Mouse (Mus musculus) megakaryocyte-erythroid progenitor cell, adult 5-6 weeks (primary cell): ENCODE measurements around the gene Dop1b. TPM values are rescaled to one million over a fixed set of nuclear protein-coding genes. Genes with fewer than 3 reads are reported as not detected.

ENCODE experiments used
- total RNA-seq, 2 experiments: library from RNA; stranded (forward) in 1 of 2; stranded (reverse) in 1 of 2; fragments of 200-1000, 215-1000 nt in 1 of 2; fragments of >200 nt in 1 of 2; fragmentation: Nextera tagmentation in 1 of 2; gene quantifications; 2 replicates each; pipeline ENCODE4 v1.2.3; 2014 to 2017

The Dop1b gene
- total RNA-seq, 2 experiments from 2014 or later: 17.6 to 38.8 TPM

Other genes starting within 250 kb of the Dop1b start
- gene Setd4, start 107.8 kb upstream of the Dop1b start, total RNA-seq (2014; fragmentation: Nextera tagmentation): 29.7 and 31.6 TPM in 2 replicates
- gene Setd4, start 107.8 kb upstream of the Dop1b start, total RNA-seq (2017): 12.9 and 13.7 TPM in 2 replicates
- gene Cbr1, start 106.1 kb upstream of the Dop1b start, total RNA-seq (2014; fragmentation: Nextera tagmentation): 34.1 and 55.4 TPM in 2 replicates
- gene Cbr1, start 106.1 kb upstream of the Dop1b start, total RNA-seq (2017): 45.6 and 49.8 TPM in 2 replicates
- not detected in 2 replicates for gene Gm5678, start 83.8 kb upstream of the Dop1b start, total RNA-seq (2014; fragmentation: Nextera tagmentation)
- not detected in 2 replicates for gene Gm5678, start 83.8 kb upstream of the Dop1b start, total RNA-seq (2017)
- gene Cbr3, start 28.7 kb upstream of the Dop1b start, total RNA-seq (2014; fragmentation: Nextera tagmentation): 1.5 TPM in 1 of 2 replicates, not detected in the other
- gene Cbr3, start 28.7 kb upstream of the Dop1b start, total RNA-seq (2017): not detected in 2 replicates
- gene Morc3, start 120.2 kb downstream of the Dop1b start, total RNA-seq (2014; fragmentation: Nextera tagmentation): 59.5 and 86.0 TPM in 2 replicates
- gene Morc3, start 120.2 kb downstream of the Dop1b start, total RNA-seq (2017): 137 and 163 TPM in 2 replicates
- 79.5 and 94.4 TPM in 2 replicates for gene Chaf1b, start 172.0 kb downstream of the Dop1b start, total RNA-seq (2014; fragmentation: Nextera tagmentation)
- gene Chaf1b, start 172.0 kb downstream of the Dop1b start, total RNA-seq (2017): 80.8 and 86.6 TPM in 2 replicates